ENCODE assay signal across 7 mouse cellular contexts in genomic region chr4:98923568-98924070, GRCm38 (mm10). TPM values are rescaled to one million over a fixed set of nuclear protein-coding genes. Genes with fewer than 3 reads are reported as not detected.
DNase-seq lines count a peak whose midpoint lies in the region; ATAC-seq and TF ChIP-seq lines count a peak whose summit lies in the region.

Usp1 (plus strand) TSS chr4:98923810.

- no peaks in the 10 kb centered on the region for H3K27me3 ChIP-seq in liver, embryonic 16.5 days (ENCODE audit: control insufficient read depth, insufficient read depth, low read depth, low read length)

- H3K4me1 ChIP-seq in ES-E14 (ENCODE audit: control insufficient read depth in 2 of 2, insufficient read depth in 2 of 2, low read length in 2 of 2, poor library complexity in 1 of 2), result peaks cover 2% of the 10 kb centered on the region in 2 experiments; a peak in 1 of 4 replicates
- peaks cover 12% of the 10 kb centered on the region for H3K4me1 ChIP-seq in liver, embryonic 16.5 days (ENCODE audit: control insufficient read depth, low read depth, low read length)

- ATAC-seq in CD4-positive, CD25-positive, alpha-beta regulatory T cell, adult 4 months, result peak; percentile 7
- peak; percentile 12 for ATAC-seq in liver, embryonic 16.5 days (ENCODE audit: low read depth)

- WGBS in large intestine, adult 2 months, result under 1% methylated on average over 67 of the region's 67 CpGs
- WGBS in liver, embryonic 16.5 days (ENCODE audit: insufficient replicate concordance), result under 1% methylated on average over 63 of the region's 67 CpGs

- H3K36me3 ChIP-seq in ES-E14 (ENCODE audit: control insufficient read depth, insufficient read depth, low read length, poor library complexity, severe bottlenecking), result no peaks in the 10 kb centered on the region
- no peaks in the 10 kb centered on the region for H3K36me3 ChIP-seq in liver, embryonic 16.5 days (ENCODE audit: control insufficient read depth, insufficient read depth)

- no peak for DNase-seq in ES-E14 (ENCODE audit: low read depth, low spot score)
- DNase-seq in embryo, embryonic 11 days, result peak; percentile 91
- no peak for DNase-seq in gonadal fat pad, adult 2 months (ENCODE audit: low read depth)
- DNase-seq in large intestine, adult 2 months (ENCODE audit: low read depth, low spot score), result no peak
- peak; percentile 72 for DNase-seq in retina, postnatal 7 days (ENCODE audit: low read depth, low spot score)

- in situ Hi-C loops in ES-E14 (cut with MboI; ENCODE audit: low sequenced_read_pairs in 2 of 2, unreplicated experiment in 2 of 2), result no loop called here

- peak within 1 kb of the TSS; percentile 94 for H3K4me2 ChIP-seq in liver, embryonic 16.5 days (ENCODE audit: low read depth, low read length)

- H3K27ac ChIP-seq in ES-E14 (ENCODE audit: insufficient read depth, low read depth, low read length, poor library complexity, severe bottlenecking), result peak within 1 kb of the TSS; percentile 93
- H3K27ac ChIP-seq in liver, embryonic 16.5 days (ENCODE audit: low read length), result peak within 1 kb of the TSS; percentile 99

- peak within 1 kb of the TSS; percentile 91 to 99 for H3K4me3 ChIP-seq in ES-E14 (ENCODE audit: insufficient read depth in 1 of 2, low read depth in 1 of 2, low read length in 2 of 2, poor library complexity in 1 of 2, severe bottlenecking in 1 of 2)
- peak within 1 kb of the TSS; percentile 97 for H3K4me3 ChIP-seq in liver, embryonic 16.5 days (ENCODE audit: low read depth, low read length)

- H3K9me3 ChIP-seq in ES-E14 (ENCODE audit: control insufficient read depth, insufficient read depth, low read depth, low read length), result no peaks in the 10 kb centered on the region
- H3K9me3 ChIP-seq in liver, embryonic 16.5 days (replicated peaks; ENCODE audit: control insufficient read depth, low read length), result no peaks in the 10 kb centered on the region

- peak within 1 kb of the TSS; percentile 95 for H3K9ac ChIP-seq in ES-E14 (ENCODE audit: insufficient read depth, low read depth, low read length, poor library complexity, severe bottlenecking)
- peak within 1 kb of the TSS; percentile 98 for H3K9ac ChIP-seq in liver, embryonic 16.5 days (ENCODE audit: low read depth, low read length)

TF ChIP-seq in ES-E14, 5 proteins besides CTCF, POLR2A, EP300 and RAD21:
- TF ChIP-seq MAFK (IDR thresholded peaks at IDR 0.05; ENCODE audit: insufficient read depth, low read depth, low read length), result 0 out of 2 replicates have a peak, but pooled peaks have one; percentile 29
- no peak for TF ChIP-seq ZC3H11A (IDR thresholded peaks at IDR 0.05; ENCODE audit: borderline replicate concordance, low read depth, low read length)
- TF ChIP-seq ZNF384 (IDR thresholded peaks at IDR 0.05; ENCODE audit: low read depth, low read length), result peak; percentile 98

RNA-seq across cellular contexts. Expression of gene Usp1, which starts in this region (rescaled TPM):
- 10 to 100 TPM; 14.4 to 17.0 TPM for polyA plus RNA-seq in CD4-positive, CD25-positive, alpha-beta regulatory T cell, adult 4 months (2017; shearing (Covaris generic))
- 40.8 and 47.3 TPM in 2 replicates for total RNA-seq in ES-E14 (2012; rRNA removed)
- 11.0 and 20.7 TPM in 2 replicates for polyA plus RNA-seq in gonadal fat pad, adult 2 months (2012; rRNA removed)
- polyA plus RNA-seq in large intestine, adult 2 months (2012; rRNA removed), result 14.7 and 29.3 TPM in 2 replicates
- polyA plus RNA-seq in liver, embryonic 16.5 days (2015; fragmentation: Nextera tagmentation; extraction: Ambion mirVana), result 41.1 and 41.7 TPM in 2 replicates

Comparison
In these comparisons a context has a peak if more than half of its experiments do, and no peak if none do; other contexts are left out.
1. DNase-seq: peak in embryo, embryonic 11 days (single experiment) and retina, postnatal 7 days (single experiment); none in ES-E14 (single experiment), gonadal fat pad, adult 2 months (single experiment) and large intestine, adult 2 months (single experiment).